Mouse (Mus musculus) cerebellum, adult 2 months (tissue): ENCODE measurements around the gene Rbmxl1.

ENCODE experiments used
- CTCF ChIP-seq: fragments of 200-500 bp; IDR thresholded peaks from 2 replicates; pipeline ENCODE4 v1.5.1; 2011; ENCODE audit warnings: low read depth, mild to moderate bottlenecking, control low read depth, low read length, moderate library complexity, borderline replicate concordance; ENCODE audit not compliant: insufficient read depth
- POLR2A ChIP-seq: fragments of 200-500 bp; IDR thresholded peaks from 2 replicates; pipeline ENCODE4 v1.6.1; 2011; ENCODE audit warnings: low read length, control low read depth, borderline replicate concordance; ENCODE audit not compliant: insufficient read depth

- no peak for TF ChIP-seq CTCF
- TF ChIP-seq POLR2A = no peak
Observed at GRCm38 (mm10) chr8:78544545-78544944, 35.8 kb upstream of the Rbmxl1 start.
